Mouse (Mus musculus): ENCODE data around the gene Upk3a.

Gene Upk3a

GRCm38 (mm10) chr15:85016951-85017664 lies at the start of gene Upk3a:
Upk3a (plus strand) TSS chr15:85017141.
- DNase-seq (ENCODE audit: low spot score) = no peak

GRCm38 (mm10) chr15:84968534-84968933 lies 48.4 kb upstream of the Upk3a start:
- no peak for DNase-seq (ENCODE audit: low spot score)

- no peak for DNase-seq (ENCODE audit: low spot score)
These were observed 43.9 kb upstream of the Upk3a start for GRCm38 (mm10) chr15:84972860-84973543.

- no peak for DNase-seq (ENCODE audit: low spot score)
These were observed 43.4 kb upstream of the Upk3a start for GRCm38 (mm10) chr15:84973544-84973871.

GRCm38 (mm10) chr15:84975729-84976128 lies 41.2 kb upstream of the Upk3a start:
- no peak for DNase-seq (ENCODE audit: low spot score)

GRCm38 (mm10) chr15:84981609-84982313 lies 35.2 kb upstream of the Upk3a start:
- DNase-seq (ENCODE audit: low spot score) = no peak

- DNase-seq (ENCODE audit: low spot score) = no peak
These were observed 34.1 kb upstream of the Upk3a start for GRCm38 (mm10) chr15:84982888-84983287.

GRCm38 (mm10) chr15:84983721-84984120 lies 33.2 kb upstream of the Upk3a start:
- DNase-seq (ENCODE audit: low spot score) = no peak

GRCm38 (mm10) chr15:84985516-84986160 lies 31.3 kb upstream of the Upk3a start:
- DNase-seq (ENCODE audit: low spot score) = no peak

- DNase-seq (ENCODE audit: low spot score) = no peak
These were observed 30.5 kb upstream of the Upk3a start for GRCm38 (mm10) chr15:84986171-84987019.

- DNase-seq (ENCODE audit: low spot score) = no peak
These were observed 29.7 kb upstream of the Upk3a start for GRCm38 (mm10) chr15:84987020-84987815.

GRCm38 (mm10) chr15:84987874-84988825 lies 28.8 kb upstream of the Upk3a start, which contains the start of gene 5031439G07Rik:
5031439G07Rik (minus strand) TSS chr15:84988551.
- DNase-seq (ENCODE audit: low spot score) = no peak

- DNase-seq (ENCODE audit: low spot score) = no peak
These were observed 27.8 kb upstream of the Upk3a start for GRCm38 (mm10) chr15:84989098-84989497.

GRCm38 (mm10) chr15:84989771-84990170 lies 27.2 kb upstream of the Upk3a start:
- no peak for DNase-seq (ENCODE audit: low spot score)

- no peak for DNase-seq (ENCODE audit: low spot score)
These were observed 22.4 kb upstream of the Upk3a start for GRCm38 (mm10) chr15:84994498-84994897.

- no peak for DNase-seq (ENCODE audit: low spot score)
These were observed 21.9 kb upstream of the Upk3a start for GRCm38 (mm10) chr15:84995041-84995440.

- no peak for DNase-seq (ENCODE audit: low spot score)
These were observed 21.0 kb upstream of the Upk3a start for GRCm38 (mm10) chr15:84995967-84996366.

GRCm38 (mm10) chr15:84997768-84998454 lies 19.0 kb upstream of the Upk3a start:
- DNase-seq (ENCODE audit: low spot score) = no peak

- no peak for DNase-seq (ENCODE audit: low spot score)
These were observed 17.0 kb upstream of the Upk3a start for GRCm38 (mm10) chr15:84999911-85000310.
